Mouse (Mus musculus) heart, embryonic 14.5 days (tissue): ENCODE results near the gene Scgb3a1. TPM values are rescaled to one million over a fixed set of nuclear protein-coding genes. Genes with fewer than 3 reads are reported as not detected.

Experiments
- ATAC-seq: fragments of 200-750 bp; cut with Nextera tagmentation; 2 replicates; pipeline ENCODE4 v1.8.0; 2017; ENCODE audit warnings: low read depth, moderate TSS enrichment; ENCODE audit not compliant: insufficient number of reproducible peaks, insufficient read depth, low FRiP score
- H3K27ac ChIP-seq, 2 experiments: fragments of 200-500 bp in 1 of 2; fragments of 300-500 bp in 1 of 2; sonication (generic) in 1 of 2; replicated peaks in 1 of 2; 2 replicates each; pipeline ENCODE4 v1.5.1; 2012 to 2014; ENCODE audit warnings: low read depth in 2 of 2, low read length in 2 of 2, control low read depth in 1 of 2, mild to moderate bottlenecking in 1 of 2, mixed read lengths in 1 of 2; ENCODE audit not compliant: control insufficient read depth in 1 of 2, insufficient read depth in 1 of 2
- H3K27me3 ChIP-seq: fragments of 300-500 bp; sonication (generic); 2 replicates; pipeline ENCODE4 v1.6.1; 2014; ENCODE audit warnings: mild to moderate bottlenecking, low read length, control low read depth; ENCODE audit not compliant: control insufficient read depth, insufficient read depth
- H3K36me3 ChIP-seq: fragments of 300-500 bp; sonication (generic); 2 replicates; pipeline ENCODE4 v1.6.1; 2014; ENCODE audit warnings: mild to moderate bottlenecking, control low read depth, low read length, mixed read lengths; ENCODE audit not compliant: control insufficient read depth, insufficient read depth
- H3K4me1 ChIP-seq, 2 experiments: fragments of 200-500 bp in 1 of 2; fragments of 300-500 bp in 1 of 2; sonication (generic) in 1 of 2; 2 replicates each; pipeline ENCODE4 v1.6.1; 2012 to 2014; ENCODE audit warnings: low read length in 2 of 2, control low read depth in 1 of 2, mixed read lengths in 1 of 2; ENCODE audit not compliant: control insufficient read depth in 2 of 2, insufficient read depth in 2 of 2
- H3K4me2 ChIP-seq: fragments of 300-500 bp; sonication (generic); 2 replicates; pipeline ENCODE4 v1.6.1; 2014; ENCODE audit warnings: mild to moderate bottlenecking, low read length
- H3K4me3 ChIP-seq, 2 experiments: fragments of 200-500 bp in 1 of 2; fragments of 300-500 bp in 1 of 2; sonication (generic) in 1 of 2; 2 replicates each; pipeline ENCODE4 v1.5.1; 2012 to 2014; ENCODE audit warnings: low read length in 2 of 2, mild to moderate bottlenecking in 2 of 2, control low read depth in 1 of 2, low read depth in 1 of 2, moderate library complexity in 1 of 2; ENCODE audit not compliant: control insufficient read depth in 1 of 2, insufficient read depth in 1 of 2
- H3K9ac ChIP-seq: fragments of 300-500 bp; sonication (generic); 2 replicates; pipeline ENCODE4 v1.6.1; 2014; ENCODE audit warnings: mild to moderate bottlenecking, low read length
- H3K9me3 ChIP-seq: fragments of 300-500 bp; sonication (generic); 2 replicates; pipeline ENCODE4 v1.6.1; 2016; ENCODE audit warnings: low read length, control low read depth; ENCODE audit not compliant: control insufficient read depth
- WGBS: fragments of 180-500 bp; shearing (Covaris S2); extraction: QIAGEN DNeasy Blood & Tissue Kit; methylation state at CpG from one replicate; pipeline ENCODE4 v1.1.7; 2014; 5-methylcytosine and 5-hydroxymethylcytosine counted together
- polyA plus RNA-seq: library from polyadenylated mRNA; unstranded; fragments of >200 nt; fragmentation: Nextera tagmentation; extraction: Ambion mirVana; gene quantifications from 2 replicates; pipeline ENCODE4 v1.2.1, GENCODE M21; 2014

Gene Scgb3a1
- polyA plus RNA-seq, 1 experiment from 2014 or later: 1.1 TPM

- Histone ChIP-seq H3K36me3 (peaks cover 60% of the 10 kb centered on the region), H3K4me2 (no peak overlapping the region), H3K27me3 (no peaks in the 10 kb centered on the region), H3K4me3 (no peak overlapping the region), H3K9me3 (no peaks in the 10 kb centered on the region), H3K4me1 (peaks cover 0 to 21% of the 10 kb centered on the region in 2 experiments; a peak in 3 of 4 replicates), H3K9ac (no peak overlapping the region), H3K27ac (no peak overlapping the region)
- no peak for ATAC-seq
- WGBS: 92% methylated on average over 3 of the region's 3 CpGs
These were observed 31.6 kb downstream of the Scgb3a1 start for GRCm38 (mm10) chr11:49695013-49695412.

- H3K9me3 ChIP-seq: no peaks in the 10 kb centered on the region
- H3K27ac ChIP-seq: no peak overlapping the region; a peak in 2 of 4 replicates
- H3K4me3 ChIP-seq: no peak overlapping the region
- no peaks in the 10 kb centered on the region for H3K27me3 ChIP-seq
- no peak for ATAC-seq
- peaks cover 57% of the 10 kb centered on the region for H3K36me3 ChIP-seq
- H3K9ac ChIP-seq: no peak overlapping the region
- 90% methylated on average over 2 of the region's 2 CpGs for WGBS
- H3K4me2 ChIP-seq: no peak overlapping the region
- H3K4me1 ChIP-seq: peaks cover 0 to 19% of the 10 kb centered on the region in 2 experiments; a peak in 3 of 4 replicates
These were observed 32.3 kb downstream of the Scgb3a1 start for GRCm38 (mm10) chr11:49695695-49696094.

GRCm38 (mm10) chr11:49696472-49696871 is 33.1 kb downstream of the Scgb3a1 start:
- Histone ChIP-seq H3K4me2 (no peak overlapping the region), H3K36me3 (peaks cover 62% of the 10 kb centered on the region), H3K9ac (no peak overlapping the region), H3K27ac (no peak overlapping the region), H3K9me3 (no peaks in the 10 kb centered on the region), H3K4me1 (peaks cover 0 to 18% of the 10 kb centered on the region in 2 experiments; a peak in 2 of 4 replicates), H3K4me3 (no peak overlapping the region), H3K27me3 (no peaks in the 10 kb centered on the region)
- WGBS: 81% methylated on average over 2 of the region's 2 CpGs
- ATAC-seq: no peak

- Histone ChIP-seq H3K27ac (no peak overlapping the region), H3K9ac (no peak overlapping the region), H3K4me3 (no peak overlapping the region), H3K9me3 (no peaks in the 10 kb centered on the region), H3K36me3 (peaks cover 62% of the 10 kb centered on the region), H3K4me1 (peaks cover 0 to 18% of the 10 kb centered on the region in 2 experiments; a peak in 2 of 4 replicates), H3K4me2 (no peak overlapping the region), H3K27me3 (no peaks in the 10 kb centered on the region)
- WGBS: 93% methylated on average over 5 of the region's 5 CpGs
- no peak for ATAC-seq
These were observed 34.4 kb downstream of the Scgb3a1 start for GRCm38 (mm10) chr11:49697779-49698178.

- Histone ChIP-seq H3K27me3 (no peaks in the 10 kb centered on the region), H3K36me3 (peaks cover 63% of the 10 kb centered on the region), H3K9me3 (no peaks in the 10 kb centered on the region), H3K4me1 (peaks cover 0 to 18% of the 10 kb centered on the region in 2 experiments; a peak in 2 of 4 replicates), H3K4me3 (no peak overlapping the region), H3K4me2 (no peak overlapping the region), H3K9ac (no peak overlapping the region), H3K27ac (no peak overlapping the region)
- whole genome bisulfite sequencing: 100% methylated on average over 1 of the region's 1 CpGs
- no peak for ATAC-seq
These were observed 35.7 kb downstream of the Scgb3a1 start for GRCm38 (mm10) chr11:49699079-49699478.

- 94% methylated on average over 8 of the region's 8 CpGs for WGBS
These were observed 38.6 kb downstream of the Scgb3a1 start for GRCm38 (mm10) chr11:49702014-49702413.

GRCm38 (mm10) chr11:49704804-49705203 is 41.4 kb downstream of the Scgb3a1 start:
- Histone ChIP-seq H3K4me3 (no peak overlapping the region), H3K27ac (no peak overlapping the region), H3K27me3 (no peaks in the 10 kb centered on the region), H3K36me3 (peaks cover 60% of the 10 kb centered on the region), H3K9ac (no peak overlapping the region), H3K4me2 (no peak overlapping the region), H3K4me1 (peaks cover 0 to 14% of the 10 kb centered on the region in 2 experiments; a peak in 2 of 4 replicates), H3K9me3 (no peaks in the 10 kb centered on the region)
- no peak for ATAC-seq
- WGBS: 65% methylated on average over 8 of the region's 8 CpGs

More at GRCm38 (mm10) chr11:49702014-49702413, 38.6 kb downstream of the Scgb3a1 start:
- Histone ChIP-seq H3K27ac (no peak overlapping the region), H3K4me3 (no peak overlapping the region), H3K36me3 (peaks cover 68% of the 10 kb centered on the region), H3K9ac (no peak overlapping the region), H3K4me2 (no peak overlapping the region), H3K27me3 (no peaks in the 10 kb centered on the region), H3K9me3 (no peaks in the 10 kb centered on the region), H3K4me1 (peaks cover 0 to 7% of the 10 kb centered on the region in 2 experiments; a peak in 1 of 4 replicates)
- ATAC-seq: no peak

GRCm38 (mm10) chr11:49707834-49708233 is 44.4 kb downstream of the Scgb3a1 start:
- 79% methylated on average over 2 of the region's 2 CpGs for whole genome bisulfite sequencing
- Histone ChIP-seq H3K4me1 (peaks cover 0 to 27% of the 10 kb centered on the region in 2 experiments; a peak in 2 of 4 replicates), H3K27ac (no peak overlapping the region), H3K36me3 (peaks cover 39% of the 10 kb centered on the region), H3K9me3 (no peaks in the 10 kb centered on the region), H3K9ac (no peak overlapping the region), H3K27me3 (no peaks in the 10 kb centered on the region), H3K4me3 (no peak overlapping the region), H3K4me2 (no peak overlapping the region)
- ATAC-seq: no peak
